Mouse (Mus musculus): ENCODE measurements around the gene Dnmt3l. TPM values are rescaled to one million over a fixed set of nuclear protein-coding genes. Genes with fewer than 3 reads are reported as not detected.

Gene Dnmt3l
- polyA plus RNA-seq, 1 experiment from 2014 or later: 0.14 TPM

- Histone ChIP-seq H3K4me3 (ENCODE audit: inconsistent target) (no peak overlapping the region), H3K36me3 (ENCODE audit: inconsistent target) (no peaks in the 10 kb centered on the region), H3K27ac (no peak overlapping the region), H3K79me2 (ENCODE audit: inconsistent target) (no peaks in the 10 kb centered on the region)
- 92% methylated on average over 7 of the region's 10 CpGs for WGBS (ENCODE audit: missing documents)
These were observed 6.4 kb downstream of the Dnmt3l start for GRCm38 (mm10) chr10:78048061-78048730.

GRCm38 (mm10) chr10:78049519-78050035, 7.8 kb downstream of the Dnmt3l start:
- Histone ChIP-seq H3K36me3 (ENCODE audit: inconsistent target) (no peaks in the 10 kb centered on the region), H3K4me3 (ENCODE audit: inconsistent target) (no peak overlapping the region), H3K27ac (no peak overlapping the region), H3K79me2 (ENCODE audit: inconsistent target) (no peaks in the 10 kb centered on the region)
- WGBS (ENCODE audit: missing documents): 76% methylated on average over 10 of the region's 11 CpGs

DNA sequence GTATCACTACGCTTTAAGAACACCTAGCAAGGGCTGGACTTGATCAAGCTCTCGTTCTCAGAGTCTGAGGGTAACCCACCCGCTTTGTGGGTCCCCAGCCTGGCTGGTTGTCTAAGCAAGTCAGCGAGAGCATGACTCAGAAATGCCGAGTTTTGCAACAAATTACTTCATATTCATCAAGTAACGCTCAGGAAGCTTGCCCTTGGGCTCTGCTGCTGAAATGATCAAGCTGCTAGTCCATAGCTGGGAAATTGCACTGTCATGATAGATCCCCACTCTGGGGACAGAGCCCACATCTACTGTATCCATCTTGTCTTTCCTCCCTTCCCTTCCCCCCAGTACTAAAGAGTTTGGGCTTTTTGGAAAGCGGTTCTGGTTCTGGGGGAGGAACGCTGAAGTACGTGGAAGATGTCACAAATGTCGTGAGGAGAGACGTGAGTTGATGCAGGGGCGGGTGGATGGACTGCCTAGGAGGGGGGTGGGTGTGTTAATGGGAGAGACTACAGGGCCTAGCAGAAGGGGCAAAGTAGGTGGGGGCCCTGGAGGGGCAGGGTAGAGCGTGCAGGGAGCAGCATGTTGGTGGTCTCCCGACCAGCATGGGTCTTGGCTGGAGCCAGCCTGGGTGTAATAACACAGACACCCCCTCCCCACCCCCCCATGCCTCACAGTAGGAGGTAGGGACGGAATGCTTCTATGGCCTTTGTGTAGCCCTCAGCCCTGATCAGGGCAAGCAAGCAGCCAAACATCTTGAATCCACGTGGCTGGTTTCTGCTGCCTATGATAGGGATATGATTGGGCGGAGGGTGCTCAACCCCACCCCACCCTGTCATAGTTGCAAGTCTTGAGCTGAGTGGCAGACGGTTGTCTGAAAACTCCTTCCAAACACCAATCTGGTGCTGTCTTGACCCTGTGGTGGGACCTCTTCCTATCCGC, 13.2 kb downstream of the Dnmt3l start:
- Histone ChIP-seq H3K36me3 (ENCODE audit: inconsistent target) (no peaks in the 10 kb centered on the region), H3K4me3 (ENCODE audit: inconsistent target) (no peak overlapping the region), H3K79me2 (ENCODE audit: inconsistent target) (no peaks in the 10 kb centered on the region), H3K27ac (peak overlapping the region; percentile 17)
- 49% methylated on average over 19 of the region's 19 CpGs for WGBS (ENCODE audit: missing documents)

- Histone ChIP-seq H3K79me2 (ENCODE audit: inconsistent target) (no peaks in the 10 kb centered on the region), H3K4me3 (ENCODE audit: inconsistent target) (no peak overlapping the region), H3K27ac (no peak overlapping the region), H3K36me3 (ENCODE audit: inconsistent target) (no peaks in the 10 kb centered on the region)
- WGBS (ENCODE audit: missing documents): 87% methylated on average over 8 of the region's 8 CpGs
These were observed 15.3 kb downstream of the Dnmt3l start for GRCm38 (mm10) chr10:78057056-78057455.

DNA sequence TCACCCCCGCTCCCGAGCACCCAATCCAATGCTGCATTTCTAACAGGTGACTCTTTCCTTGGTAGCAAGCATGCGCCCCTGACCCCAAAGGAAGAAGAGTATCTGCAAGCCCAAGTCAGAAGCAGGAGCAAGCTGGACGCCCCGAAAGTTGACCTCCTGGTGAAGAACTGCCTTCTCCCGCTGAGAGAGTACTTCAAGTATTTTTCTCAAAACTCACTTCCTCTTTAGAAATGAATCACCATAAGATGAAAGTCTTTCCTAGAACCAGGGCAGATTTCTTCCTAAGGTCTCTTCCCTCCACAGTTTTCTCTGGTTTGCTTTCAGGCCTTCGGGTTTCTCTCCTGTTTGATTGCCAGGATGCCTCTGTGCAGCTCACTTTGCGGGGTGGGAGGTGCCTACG, 21.4 kb downstream of the Dnmt3l start:
- Histone ChIP-seq H3K79me2 (ENCODE audit: inconsistent target) (no peaks in the 10 kb centered on the region), H3K27ac (no peak overlapping the region), H3K4me3 (ENCODE audit: inconsistent target) (no peak overlapping the region), H3K36me3 (ENCODE audit: inconsistent target) (no peaks in the 10 kb centered on the region)
- 31% methylated on average over 9 of the region's 9 CpGs for WGBS (ENCODE audit: missing documents)

DNA sequence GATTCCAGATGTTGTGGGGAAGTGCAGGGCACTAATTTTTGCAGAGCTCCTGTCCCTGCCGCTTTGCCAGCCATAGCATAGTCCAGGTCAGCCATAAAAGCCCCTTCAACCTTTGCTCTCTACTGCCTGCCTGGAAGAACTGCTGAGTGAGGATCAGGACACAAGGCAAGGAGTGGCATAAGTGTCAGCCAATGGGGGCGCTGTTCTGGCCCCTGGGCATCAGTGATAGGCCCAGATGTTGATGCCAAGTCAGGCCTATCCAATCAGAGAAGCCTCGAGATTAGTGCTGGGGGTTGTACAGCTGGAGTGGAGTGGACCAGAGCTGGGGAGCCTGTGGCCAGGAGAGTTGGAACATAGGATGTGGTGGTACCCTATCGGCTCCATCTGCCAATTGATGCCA, 25.5 kb downstream of the Dnmt3l start:
- Histone ChIP-seq H3K36me3 (ENCODE audit: inconsistent target) (peaks cover under 1% of the 10 kb centered on the region; the same call in 1 of the 2 replicates), H3K4me3 (ENCODE audit: inconsistent target) (no peak overlapping the region), H3K27ac (no peak overlapping the region), H3K79me2 (ENCODE audit: inconsistent target) (peaks cover 21% of the 10 kb centered on the region; the same call in 1 of the 2 replicates)
- WGBS (ENCODE audit: missing documents): 75% methylated on average over 4 of the region's 4 CpGs

- 26% methylated on average over 11 of the region's 11 CpGs for WGBS (ENCODE audit: missing documents)
- Histone ChIP-seq H3K27ac (no peak overlapping the region; the same call in 1 of the 2 replicates), H3K79me2 (ENCODE audit: inconsistent target) (peaks cover 21% of the 10 kb centered on the region; the same call in 1 of the 2 replicates), H3K4me3 (ENCODE audit: inconsistent target) (peak overlapping the region; percentile 60), H3K36me3 (ENCODE audit: inconsistent target) (peaks cover 14% of the 10 kb centered on the region)
These were observed 26.8 kb downstream of the Dnmt3l start for GRCm38 (mm10) chr10:78068541-78068940.

- H3K36me3 ChIP-seq (ENCODE audit: inconsistent target): peaks cover 22% of the 10 kb centered on the region
These were observed 27.6 kb downstream of the Dnmt3l start, which contains the start of gene Icosl for GRCm38 (mm10) chr10:78069101-78070011. TSS of gene Icosl (plus strand) at chr10:78069302.

GRCm38 (mm10) chr10:78074151-78074550, 32.4 kb downstream of the Dnmt3l start:
- peaks cover 55% of the 10 kb centered on the region for H3K36me3 ChIP-seq (ENCODE audit: inconsistent target)

More at GRCm38 (mm10) chr10:78069101-78070011, 27.6 kb downstream of the Dnmt3l start, which contains the start of gene Icosl:
- WGBS (ENCODE audit: missing documents): under 1% methylated on average over 66 of the region's 66 CpGs
- Histone ChIP-seq H3K27ac (peak within 1 kb of the TSS; percentile 60), H3K79me2 (ENCODE audit: inconsistent target) (peaks cover 21% of the 10 kb centered on the region; the same call in 1 of the 2 replicates), H3K4me3 (ENCODE audit: inconsistent target) (peak within 1 kb of the TSS; percentile 60)

GRCm38 (mm10) chr10:78074977-78075376, 33.2 kb downstream of the Dnmt3l start:
- H3K79me2 ChIP-seq (ENCODE audit: inconsistent target): peaks cover 17% of the 10 kb centered on the region; the same call in 1 of the 2 replicates
- WGBS (ENCODE audit: missing documents): 50% methylated on average over 11 of the region's 11 CpGs
- H3K36me3 ChIP-seq (ENCODE audit: inconsistent target): peaks cover 55% of the 10 kb centered on the region
- H3K4me3 ChIP-seq (ENCODE audit: inconsistent target): no peak overlapping the region
- no peak overlapping the region for H3K27ac ChIP-seq

More at GRCm38 (mm10) chr10:78074151-78074550, 32.4 kb downstream of the Dnmt3l start:
- Histone ChIP-seq H3K79me2 (ENCODE audit: inconsistent target) (peaks cover 21% of the 10 kb centered on the region; the same call in 1 of the 2 replicates), H3K4me3 (ENCODE audit: inconsistent target) (no peak overlapping the region), H3K27ac (no peak overlapping the region)
- 90% methylated on average over 4 of the region's 4 CpGs for WGBS (ENCODE audit: missing documents)

GRCm38 (mm10) chr10:78077862-78078261, 36.1 kb downstream of the Dnmt3l start:
- H3K4me3 ChIP-seq (ENCODE audit: inconsistent target): no peak overlapping the region
- no peak overlapping the region for H3K27ac ChIP-seq
- no peaks in the 10 kb centered on the region for H3K79me2 ChIP-seq (ENCODE audit: inconsistent target)
- H3K36me3 ChIP-seq (ENCODE audit: inconsistent target): peaks cover 47% of the 10 kb centered on the region
- WGBS (ENCODE audit: missing documents): 91% methylated on average over 9 of the region's 9 CpGs

DNA sequence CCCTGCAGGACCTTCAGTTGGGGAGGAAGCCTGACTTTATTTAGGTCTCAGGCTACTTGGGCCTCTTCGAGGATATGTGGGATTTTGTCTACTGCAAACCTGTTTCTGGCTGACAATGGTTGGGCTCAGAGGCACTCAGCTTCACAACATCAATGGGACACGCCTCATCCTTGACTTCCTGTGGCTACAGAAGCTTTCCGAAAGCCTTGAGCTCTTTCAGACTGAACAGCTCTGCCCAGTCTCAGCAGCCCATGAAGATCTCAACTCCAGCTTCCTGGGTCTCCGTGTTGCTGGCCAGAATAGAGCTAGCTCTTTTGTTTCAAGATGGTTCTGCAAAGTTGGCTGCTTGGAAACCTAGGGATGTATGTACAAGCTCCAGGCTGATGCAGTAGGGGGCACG, 36.5 kb downstream of the Dnmt3l start:
- Histone ChIP-seq H3K4me3 (ENCODE audit: inconsistent target) (no peak overlapping the region), H3K27ac (no peak overlapping the region), H3K79me2 (ENCODE audit: inconsistent target) (no peaks in the 10 kb centered on the region), H3K36me3 (ENCODE audit: inconsistent target) (peaks cover 43% of the 10 kb centered on the region)
- 77% methylated on average over 5 of the region's 5 CpGs for WGBS (ENCODE audit: missing documents)

DNA sequence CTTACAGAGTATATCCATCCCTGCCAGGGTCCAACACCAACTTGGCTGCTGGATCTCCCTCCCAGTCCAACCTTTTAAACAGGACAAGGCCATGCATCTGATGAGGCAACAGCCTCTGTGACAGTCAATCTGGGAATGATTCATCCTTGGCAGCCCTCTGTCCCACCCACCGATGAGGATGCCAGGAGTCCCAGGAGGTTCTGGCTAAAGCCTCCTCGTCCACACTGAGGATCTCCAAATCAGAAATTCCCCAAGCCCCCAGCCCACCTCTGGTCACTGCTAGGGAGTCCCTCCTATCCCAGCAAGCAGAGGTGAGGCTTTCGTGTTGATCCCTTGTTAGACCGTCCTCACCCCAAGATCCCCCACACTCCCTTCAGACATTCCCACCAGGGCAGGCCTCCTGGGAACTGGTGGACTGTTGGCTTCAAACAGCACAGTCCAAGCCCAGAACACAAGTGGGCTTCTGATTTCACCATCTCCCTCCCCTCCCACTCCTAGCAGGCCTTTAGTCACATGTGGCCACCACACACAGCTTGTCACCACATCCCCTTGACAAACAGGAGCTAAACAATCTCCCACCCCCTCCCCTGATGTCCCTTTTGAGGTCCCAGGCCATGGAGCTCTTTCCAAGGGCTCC, 38.3 kb downstream of the Dnmt3l start:
- WGBS (ENCODE audit: missing documents): 89% methylated on average over 4 of the region's 4 CpGs
- Histone ChIP-seq H3K79me2 (ENCODE audit: inconsistent target) (no peaks in the 10 kb centered on the region), H3K36me3 (ENCODE audit: inconsistent target) (peaks cover 26% of the 10 kb centered on the region), H3K27ac (no peak overlapping the region), H3K4me3 (ENCODE audit: inconsistent target) (no peak overlapping the region)

Measured in macrophage (primary cell).